Mouse (Mus musculus) liver, embryonic 11.5 days (tissue): Measurements from ENCODE around the gene Lipe. TPM values are rescaled to one million over a fixed set of nuclear protein-coding genes. Genes with fewer than 3 reads are reported as not detected.

ENCODE experiments used
- ATAC-seq: fragments of 200-750 bp; cut with Nextera tagmentation; replicated peaks from 2 replicates; pipeline ENCODE4 v1.8.0; 2017; ENCODE audit warnings: moderate number of reproducible peaks, mild to moderate bottlenecking, moderate TSS enrichment, moderate library complexity; ENCODE audit not compliant: low FRiP score
- DNase-seq: peaks from one replicate; pipeline ENCODE4 v3.0.0-alpha.2; 2017; ENCODE audit warnings: low spot score
- H3K27ac ChIP-seq: fragments of 300-500 bp; sonication (generic); 2 replicates; pipeline ENCODE4 v1.5.1; 2014; ENCODE audit warnings: mild to moderate bottlenecking, low read depth, low read length, control low read depth
- H3K27me3 ChIP-seq: fragments of 300-500 bp; sonication (generic); replicated peaks from 2 replicates; pipeline ENCODE4 v1.6.1; 2014; ENCODE audit warnings: low read length, mixed read lengths; ENCODE audit not compliant: control insufficient read depth, insufficient read depth
- H3K36me3 ChIP-seq: fragments of 300-500 bp; sonication (generic); 2 replicates; pipeline ENCODE4 v1.6.1; 2014; ENCODE audit warnings: mild to moderate bottlenecking, low read length, moderate library complexity, mixed read lengths; ENCODE audit not compliant: control insufficient read depth, insufficient read depth
- H3K4me1 ChIP-seq: fragments of 300-500 bp; sonication (generic); replicated peaks from 2 replicates; pipeline ENCODE4 v1.6.1; 2014; ENCODE audit warnings: low read length, mixed read lengths; ENCODE audit not compliant: control insufficient read depth, insufficient read depth
- H3K4me2 ChIP-seq: fragments of 300-500 bp; sonication (generic); 2 replicates; pipeline ENCODE4 v1.6.1; 2014; ENCODE audit warnings: mild to moderate bottlenecking, control low read depth, moderate library complexity
- H3K4me3 ChIP-seq: fragments of 300-500 bp; sonication (generic); 2 replicates; pipeline ENCODE4 v1.5.1; 2014; ENCODE audit warnings: low read depth, low read length, control low read depth
- H3K9ac ChIP-seq: fragments of 300-500 bp; sonication (generic); 2 replicates; pipeline ENCODE4 v1.6.1; 2014; ENCODE audit warnings: low read depth, low read length, control low read depth
- H3K9me3 ChIP-seq: fragments of 300-500 bp; sonication (generic); 2 replicates; pipeline ENCODE4 v1.6.1; 2016; ENCODE audit warnings: low read length, inconsistent platforms, mixed read lengths; ENCODE audit not compliant: control insufficient read depth
- WGBS: fragments of 180-500 bp; shearing (Covaris S2); extraction: QIAGEN DNeasy Blood & Tissue Kit; methylation state at CpG from one replicate; pipeline ENCODE4 v1.1.7; 2014; 5-methylcytosine and 5-hydroxymethylcytosine counted together
- polyA plus RNA-seq: library from polyadenylated mRNA; unstranded; fragments of >200 nt; fragmentation: Nextera tagmentation; extraction: Ambion mirVana; gene quantifications from 2 replicates; pipeline ENCODE4 v1.2.1, GENCODE M21; 2014

Gene Lipe
- polyA plus RNA-seq, result 2.3 and 2.5 TPM in 2 replicates

- no peaks in the 10 kb centered on the region for H3K9me3 ChIP-seq
- ATAC-seq, result no peak
- H3K9ac ChIP-seq, result no peak within 1 kb of the TSS
- DNase-seq, result no peak
- WGBS, result 82% methylated on average over 1 of the region's 1 CpGs
- H3K4me2 ChIP-seq, result no peak within 1 kb of the TSS
- no peaks in the 10 kb centered on the region for H3K27me3 ChIP-seq
- H3K36me3 ChIP-seq, result no peaks in the 10 kb centered on the region
- H3K4me1 ChIP-seq, result peaks cover 23% of the 10 kb centered on the region
- H3K4me3 ChIP-seq, result no peak within 1 kb of the TSS
- H3K27ac ChIP-seq, result no peak within 1 kb of the TSS
Measured at GRCm38 (mm10) chr7:25398610-25399009, at the start of gene Lipe. Gene Lipe (minus strand): TSS chr7:25398710.

GRCm38 (mm10) chr7:25440816-25441153 is 42.3 kb upstream of the Lipe start:
- no peak for ATAC-seq
- H3K4me2 ChIP-seq, result no peak overlapping the region
- H3K9me3 ChIP-seq, result no peaks in the 10 kb centered on the region
- H3K9ac ChIP-seq, result no peak overlapping the region
- H3K27ac ChIP-seq, result no peak overlapping the region
- 81% methylated on average over 6 of the region's 6 CpGs for WGBS
- H3K4me1 ChIP-seq, result no peaks in the 10 kb centered on the region; the same call in 1 of the 2 replicates
- no peak for DNase-seq
- H3K27me3 ChIP-seq, result no peaks in the 10 kb centered on the region
- no peaks in the 10 kb centered on the region for H3K36me3 ChIP-seq
- H3K4me3 ChIP-seq, result no peak overlapping the region

- DNase-seq (no peak), ATAC-seq (no peak)
- Histone ChIP-seq H3K4me2 (no peak overlapping the region), H3K4me1 (no peaks in the 10 kb centered on the region; the same call in 1 of the 2 replicates), H3K27me3 (no peaks in the 10 kb centered on the region), H3K9me3 (no peaks in the 10 kb centered on the region), H3K9ac (no peak overlapping the region), H3K4me3 (no peak overlapping the region), H3K36me3 (no peaks in the 10 kb centered on the region), H3K27ac (no peak overlapping the region)
- WGBS, result 82% methylated on average over 9 of the region's 9 CpGs
Measured at GRCm38 (mm10) chr7:25439978-25440815, 41.7 kb upstream of the Lipe start.

DNA sequence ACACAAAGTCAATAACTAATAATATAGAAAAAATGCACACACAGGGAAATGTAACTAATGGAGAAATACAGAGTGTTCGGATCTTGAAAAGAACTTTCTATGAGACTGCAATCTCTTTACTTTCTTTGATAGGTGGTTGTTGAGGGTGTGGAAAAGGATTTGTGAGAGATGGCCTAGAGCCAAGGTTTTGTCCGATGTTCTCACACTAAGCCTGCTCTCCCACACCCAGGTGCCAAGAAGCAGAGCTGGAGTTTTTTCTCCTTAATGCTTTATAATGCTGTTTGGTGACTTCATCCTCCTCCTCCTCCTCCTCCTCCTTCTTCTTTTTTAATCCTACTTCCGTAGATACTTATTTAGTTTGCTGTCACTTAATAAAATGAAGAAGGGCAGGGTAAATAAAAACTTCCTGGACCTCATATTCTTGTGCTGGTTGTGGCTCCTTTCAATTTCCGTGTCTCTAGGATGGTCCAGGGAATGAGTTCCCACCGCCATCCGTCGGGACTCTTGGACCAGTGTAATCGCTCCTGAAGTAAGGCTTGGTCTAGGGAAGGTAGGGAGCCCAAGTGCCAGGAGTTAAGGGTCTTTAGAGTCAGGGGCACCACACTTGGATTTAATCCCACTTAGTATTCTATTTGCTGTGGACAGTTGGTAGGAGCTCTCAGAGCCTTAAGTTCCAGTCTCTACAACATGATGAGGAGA is 40.8 kb upstream of the Lipe start:
- no peak overlapping the region for H3K27ac ChIP-seq
- no peaks in the 10 kb centered on the region for H3K27me3 ChIP-seq
- H3K9me3 ChIP-seq, result no peaks in the 10 kb centered on the region
- no peak for ATAC-seq
- H3K9ac ChIP-seq, result no peak overlapping the region
- no peaks in the 10 kb centered on the region for H3K36me3 ChIP-seq
- no peak overlapping the region for H3K4me2 ChIP-seq
- H3K4me1 ChIP-seq, result no peaks in the 10 kb centered on the region; the same call in 1 of the 2 replicates
- no peak for DNase-seq
- H3K4me3 ChIP-seq, result no peak overlapping the region
- WGBS, result 90% methylated on average over 8 of the region's 8 CpGs

GRCm38 (mm10) chr7:25436704-25437103 is 38.2 kb upstream of the Lipe start:
- H3K9ac ChIP-seq, result no peak overlapping the region
- no peaks in the 10 kb centered on the region for H3K36me3 ChIP-seq
- DNase-seq, result no peak
- no peak overlapping the region for H3K4me3 ChIP-seq
- H3K27ac ChIP-seq, result no peak overlapping the region
- 72% methylated on average over 2 of the region's 2 CpGs for WGBS
- no peaks in the 10 kb centered on the region for H3K9me3 ChIP-seq
- no peaks in the 10 kb centered on the region for H3K27me3 ChIP-seq
- H3K4me2 ChIP-seq, result no peak overlapping the region
- no peaks in the 10 kb centered on the region; the same call in 1 of the 2 replicates for H3K4me1 ChIP-seq
- no peak for ATAC-seq

DNA sequence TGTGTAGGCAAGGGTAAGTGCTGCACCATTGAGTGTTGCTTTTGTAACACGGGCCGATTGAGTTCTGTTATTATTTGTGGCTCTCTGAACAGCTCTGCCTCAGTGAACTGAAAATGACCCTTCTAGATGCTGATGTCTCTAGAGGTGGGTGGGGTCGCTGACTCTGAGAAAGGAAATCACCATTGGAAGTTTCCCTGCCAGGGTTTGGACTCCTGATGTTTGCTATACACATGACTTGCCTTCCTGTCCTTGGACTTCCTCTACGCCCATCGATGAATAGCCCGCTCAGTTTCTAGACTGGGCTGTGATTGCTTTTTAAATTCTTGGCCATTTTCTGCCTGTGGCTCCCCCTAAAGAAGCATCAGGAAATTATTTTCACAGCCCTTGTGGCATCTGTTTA is 37.7 kb upstream of the Lipe start:
- ATAC-seq, result no peak
- no peak overlapping the region for H3K4me3 ChIP-seq
- no peak overlapping the region for H3K27ac ChIP-seq
- H3K4me1 ChIP-seq, result no peaks in the 10 kb centered on the region; the same call in 1 of the 2 replicates
- no peak overlapping the region for H3K9ac ChIP-seq
- H3K27me3 ChIP-seq, result no peaks in the 10 kb centered on the region
- no peaks in the 10 kb centered on the region for H3K9me3 ChIP-seq
- no peak overlapping the region for H3K4me2 ChIP-seq
- no peak for DNase-seq
- 72% methylated on average over 6 of the region's 6 CpGs for WGBS
- H3K36me3 ChIP-seq, result no peaks in the 10 kb centered on the region

- Histone ChIP-seq H3K4me2 (no peak overlapping the region), H3K4me3 (no peak overlapping the region), H3K9ac (no peak overlapping the region), H3K27me3 (no peaks in the 10 kb centered on the region), H3K27ac (no peak overlapping the region), H3K36me3 (no peaks in the 10 kb centered on the region), H3K9me3 (no peaks in the 10 kb centered on the region), H3K4me1 (no peaks in the 10 kb centered on the region; the same call in 1 of the 2 replicates)
- ATAC-seq (no peak), DNase-seq (no peak)
- WGBS, result 72% methylated on average over 2 of the region's 2 CpGs
Measured at GRCm38 (mm10) chr7:25435546-25435851, 37.0 kb upstream of the Lipe start.

- Histone ChIP-seq H3K4me3 (no peak overlapping the region), H3K27me3 (no peaks in the 10 kb centered on the region), H3K9me3 (no peaks in the 10 kb centered on the region), H3K9ac (no peak overlapping the region), H3K4me1 (no peaks in the 10 kb centered on the region; the same call in 1 of the 2 replicates), H3K27ac (no peak overlapping the region), H3K36me3 (no peaks in the 10 kb centered on the region), H3K4me2 (no peak overlapping the region)
- DNase-seq (no peak), ATAC-seq (no peak)
- WGBS, result 85% methylated on average over 10 of the region's 10 CpGs
Measured at GRCm38 (mm10) chr7:25434654-25435545, 36.4 kb upstream of the Lipe start.
